Mouse (Mus musculus) heart, adult 2 months (tissue): Measurements from ENCODE around the gene Hivep1. TPM values are rescaled to one million over a fixed set of nuclear protein-coding genes. Genes with fewer than 3 reads are reported as not detected.

ENCODE experiments used
- DNase-seq, 2 experiments: peaks; one replicate each; pipeline ENCODE4 v3.0.0; 2021
- H3K27ac ChIP-seq: fragments of 200-600 bp; 2 replicates; pipeline ENCODE4 v1.8.1; 2022
- H3K27me3 ChIP-seq: fragments of 200-500 bp; 2 replicates; pipeline ENCODE4 v1.6.1; 2012; ENCODE audit warnings: mild to moderate bottlenecking, low read length, inconsistent platforms, mixed read lengths; ENCODE audit not compliant: control insufficient read depth, insufficient read depth
- H3K36me3 ChIP-seq: fragments of 200-500 bp; 2 replicates; pipeline ENCODE4 v1.6.1; 2012; ENCODE audit warnings: low read length, inconsistent platforms; ENCODE audit not compliant: control insufficient read depth, insufficient read depth
- H3K4me1 ChIP-seq: fragments of 200-500 bp; 2 replicates; pipeline ENCODE4 v1.6.1; 2011; ENCODE audit warnings: low read length; ENCODE audit not compliant: control insufficient read depth, insufficient read depth
- H3K4me3 ChIP-seq: fragments of 200-600 bp; 2 replicates; pipeline ENCODE4 v1.8.1; 2022
- H3K79me2 ChIP-seq: fragments of 200-500 bp; replicated peaks from 2 replicates; pipeline ENCODE4 v1.6.1; 2012; ENCODE audit warnings: mild to moderate bottlenecking, inconsistent platforms, low read length, moderate library complexity, mixed read lengths; ENCODE audit not compliant: control insufficient read depth, insufficient read depth
- H3K9ac ChIP-seq: fragments of 200-500 bp; 2 replicates; pipeline ENCODE4 v1.6.1; 2012; ENCODE audit warnings: low read depth, mild to moderate bottlenecking, control low read depth, inconsistent platforms, low read length, mixed read lengths
- CTCF ChIP-seq: fragments of 200-600 bp; IDR thresholded peaks from 2 replicates; pipeline ENCODE4 v1.8.1; 2022; ENCODE audit warnings: antibody characterized with exemption, mild to moderate bottlenecking, moderate library complexity
- EP300 ChIP-seq: fragments of 200-500 bp; IDR thresholded peaks from 2 replicates; pipeline ENCODE4 v1.6.1; 2011; ENCODE audit warnings: low read depth, low read length, control low read depth; ENCODE audit not compliant: insufficient read depth
- POLR2A ChIP-seq: fragments of 200-500 bp; IDR thresholded peaks from 2 replicates; pipeline ENCODE4 v1.6.1; 2011; ENCODE audit warnings: mild to moderate bottlenecking, low read depth, low read length, control low read depth; ENCODE audit not compliant: insufficient read depth
- WGBS: fragments of 180-500 bp; shearing (Covaris S2); methylation state at CpG from one replicate; pipeline ENCODE4 v1.1.7; 2018; 5-methylcytosine and 5-hydroxymethylcytosine counted together
- intact Hi-C: fragments of 180-260 bp; cut with DNase I; formaldehyde crosslinking; loops from one replicate; pipeline ENCODE4 v1.15.1; 2025
- polyA plus RNA-seq: library from polyadenylated mRNA; depleted of rRNA; stranded (reverse); fragments of >200 nt; gene quantifications from 2 replicates; pipeline ENCODE4 v1.2.3, GENCODE M21; 2012
- total RNA-seq, 2 experiments: library from RNA; stranded (reverse); gene quantifications; 2 replicates each; pipeline ENCODE4 v1.2.3; 2021

The Hivep1 gene
- total and polyA plus RNA-seq, 3 experiments: 16.8 to 23.2 (median 22.1) TPM

GRCm38 (mm10) chr13:42182635-42183034, 130.8 kb downstream of the Hivep1 start:
- Histone ChIP-seq H3K9ac (no peak overlapping the region), H3K27ac (no peak overlapping the region), H3K27me3 (no peaks in the 10 kb centered on the region), H3K4me1 (no peaks in the 10 kb centered on the region), H3K36me3 (no peaks in the 10 kb centered on the region; the same call in 1 of the 2 replicates), H3K79me2 (no peaks in the 10 kb centered on the region), H3K4me3 (no peak overlapping the region)
- DNase-seq: no peak
- WGBS: 90% methylated on average over 5 of the region's 5 CpGs
- intact Hi-C loops: no loop called here
- no peak for TF ChIP-seq CTCF
- no peak for TF ChIP-seq POLR2A
- TF ChIP-seq EP300: no peak

GRCm38 (mm10) chr13:42184131-42184530, 132.3 kb downstream of the Hivep1 start:
- Histone ChIP-seq H3K79me2 (no peaks in the 10 kb centered on the region), H3K27me3 (no peaks in the 10 kb centered on the region), H3K9ac (no peak overlapping the region), H3K4me3 (no peak overlapping the region), H3K36me3 (no peaks in the 10 kb centered on the region), H3K27ac (no peak overlapping the region), H3K4me1 (no peaks in the 10 kb centered on the region)
- intact Hi-C loops: no loop called here
- no peak for DNase-seq
- no peak for TF ChIP-seq EP300
- no peak for TF ChIP-seq CTCF
- no peak for TF ChIP-seq POLR2A
- 98% methylated on average over 17 of the region's 17 CpGs for WGBS

GRCm38 (mm10) chr13:42193016-42193415, 141.2 kb downstream of the Hivep1 start:
- Histone ChIP-seq H3K79me2 (no peaks in the 10 kb centered on the region), H3K4me3 (no peak overlapping the region), H3K36me3 (no peaks in the 10 kb centered on the region), H3K4me1 (no peaks in the 10 kb centered on the region; the same call in 1 of the 2 replicates), H3K9ac (no peak overlapping the region), H3K27me3 (no peaks in the 10 kb centered on the region), H3K27ac (no peak overlapping the region)
- no peak for TF ChIP-seq CTCF
- no peak for TF ChIP-seq EP300
- TF ChIP-seq POLR2A: no peak
- WGBS: 74% methylated on average over 9 of the region's 9 CpGs
- no peak for DNase-seq
- intact Hi-C loops: no loop called here

GRCm38 (mm10) chr13:42195671-42196070, 143.8 kb downstream of the Hivep1 start:
- 88% methylated on average over 7 of the region's 7 CpGs for WGBS
- H3K4me3 ChIP-seq: no peak overlapping the region
- H3K9ac ChIP-seq: no peak overlapping the region
- no peaks in the 10 kb centered on the region for H3K36me3 ChIP-seq
- intact Hi-C loops: no loop called here
- no peak overlapping the region for H3K27ac ChIP-seq
- no peak for DNase-seq
- TF ChIP-seq EP300: no peak
- no peak for TF ChIP-seq POLR2A
- no peak for TF ChIP-seq CTCF
- no peaks in the 10 kb centered on the region for H3K79me2 ChIP-seq
- no peaks in the 10 kb centered on the region; the same call in 1 of the 2 replicates for H3K4me1 ChIP-seq
- no peaks in the 10 kb centered on the region for H3K27me3 ChIP-seq

- Histone ChIP-seq H3K27ac (no peak overlapping the region), H3K4me1 (no peaks in the 10 kb centered on the region; the same call in 1 of the 2 replicates), H3K4me3 (no peak overlapping the region), H3K79me2 (no peaks in the 10 kb centered on the region), H3K27me3 (no peaks in the 10 kb centered on the region), H3K36me3 (no peaks in the 10 kb centered on the region), H3K9ac (no peak overlapping the region)
- no peak for TF ChIP-seq EP300
- peak; percentile 42 for TF ChIP-seq CTCF
- no peak for TF ChIP-seq POLR2A
- intact Hi-C loops: no loop called here
- 92% methylated on average over 2 of the region's 2 CpGs for WGBS
- DNase-seq: no peak
These were observed 145.8 kb downstream of the Hivep1 start for GRCm38 (mm10) chr13:42197656-42198055.

GRCm38 (mm10) chr13:42213556-42213955, 161.7 kb downstream of the Hivep1 start:
- Histone ChIP-seq H3K9ac (no peak overlapping the region), H3K27ac (no peak overlapping the region), H3K36me3 (no peaks in the 10 kb centered on the region), H3K27me3 (no peaks in the 10 kb centered on the region), H3K4me3 (no peak overlapping the region), H3K79me2 (no peaks in the 10 kb centered on the region), H3K4me1 (no peaks in the 10 kb centered on the region)
- DNase-seq: no peak
- intact Hi-C loops: no loop called here
- no peak for TF ChIP-seq CTCF
- no peak for TF ChIP-seq EP300
- no peak for TF ChIP-seq POLR2A
- WGBS: 90% methylated on average over 6 of the region's 6 CpGs
